Mouse (Mus musculus): ENCODE results near the gene 2010111I01Rik. TPM values are rescaled to one million over a fixed set of nuclear protein-coding genes. Genes with fewer than 3 reads are reported as not detected.
A peak's percentile ranks its signal among the peaks of the same experiment; 100 is the strongest.

2010111I01Rik gene
- total and polyA plus RNA-seq, 3 experiments: 13.3 to 19.8 (median 14.4) TPM

- DNase-seq (ENCODE audit: extremely low read depth): no peak
- H3K79me2 ChIP-seq (replicated peaks; ENCODE audit: control insufficient read depth, extremely low read depth, insufficient read depth, poor library complexity, severe bottlenecking): no peaks in the 10 kb centered on the region
- no peaks in the 10 kb centered on the region for H3K27me3 ChIP-seq (replicated peaks)
- no peaks in the 10 kb centered on the region for H3K9me3 ChIP-seq (replicated peaks; ENCODE audit: low read length)
- in situ Hi-C loops (cut with MboI; ENCODE audit: low pct_ligation_motif_present, low pct_unique_long_range_greater_than_20kb, low sequenced_read_pairs) (no loop called here), dilution Hi-C loops (cut with MboI; ENCODE audit: extremely low pct_ligation_motif_present, extremely low pct_unique_long_range_greater_than_20kb, low sequenced_read_pairs) (no loop called here)
- H3K36me3 ChIP-seq (replicated peaks in 1 of 2; ENCODE audit: control insufficient read depth in 1 of 2, insufficient read depth in 1 of 2, low read length in 1 of 2): no peaks in the 10 kb centered on the region
- H3K4me2 ChIP-seq (ENCODE audit: insufficient read depth, low read depth, poor library complexity, severe bottlenecking): no peak overlapping the region
- H3K27ac ChIP-seq (ENCODE audit: insufficient read depth, low read depth): no peak overlapping the region
- no peaks in the 10 kb centered on the region for H3K4me1 ChIP-seq (ENCODE audit: control insufficient read depth in 1 of 2, insufficient read depth in 2 of 2)
- no peak for TF ChIP-seq MAZ (IDR thresholded peaks at IDR 0.05; ENCODE audit: low read depth, low read length)
- TF ChIP-seq NELFE (IDR thresholded peaks at IDR 0.05; ENCODE audit: low read depth, low read length): no peak
- no peak for TF ChIP-seq PAX5 (IDR thresholded peaks at IDR 0.05; ENCODE audit: low read length)
- no peak for TF ChIP-seq IRF4 (IDR thresholded peaks at IDR 0.05; ENCODE audit: low read depth, low read length)
- TF ChIP-seq SIN3A (IDR thresholded peaks at IDR 0.05; ENCODE audit: low read length): no peak
- TF ChIP-seq SMC3 (IDR thresholded peaks at IDR 0.05; ENCODE audit: low read depth, low read length): no peak
- TF ChIP-seq CHD2 (IDR thresholded peaks at IDR 0.05; ENCODE audit: low read length): no peak
- no peak for TF ChIP-seq POLR2A (IDR thresholded peaks at IDR 0.05; ENCODE audit: low read depth, low read length)
- TF ChIP-seq ZNF384 (IDR thresholded peaks at IDR 0.05; ENCODE audit: low read depth, low read length): no peak
- no peak for TF ChIP-seq MXI1 (IDR thresholded peaks at IDR 0.05; ENCODE audit: low read depth, low read length)
- TF ChIP-seq MAX (IDR thresholded peaks at IDR 0.05; ENCODE audit: low read length): no peak
- no peak for TF ChIP-seq MYC (IDR thresholded peaks at IDR 0.05; ENCODE audit: low read depth, low read length)
- no peak for TF ChIP-seq USF2 (conservative IDR thresholded peaks at IDR 0.05; ENCODE audit: low read depth, low read length)
- no peak for TF ChIP-seq TCF12 (IDR thresholded peaks at IDR 0.05; ENCODE audit: low read depth, low read length)
- no peak for TF ChIP-seq JUN (IDR thresholded peaks at IDR 0.05; ENCODE audit: insufficient read depth, low read depth, low read length)
- TF ChIP-seq NRF1 (IDR thresholded peaks at IDR 0.05; ENCODE audit: low read depth, low read length): no peak
- TF ChIP-seq USF1 (IDR thresholded peaks at IDR 0.05; ENCODE audit: low read depth, low read length): no peak
- TF ChIP-seq ETS1 (conservative IDR thresholded peaks at IDR 0.05; ENCODE audit: low read depth, low read length): no peak
- TF ChIP-seq GABPA (IDR thresholded peaks at IDR 0.05; ENCODE audit: insufficient replicate concordance, low read depth, low read length): no peak
- TF ChIP-seq ZKSCAN1 (IDR thresholded peaks at IDR 0.05; ENCODE audit: borderline replicate concordance, low read depth, low read length): no peak
- no peak overlapping the region for H3K4me3 ChIP-seq (replicated peaks in 1 of 3; ENCODE audit: low read depth in 2 of 3, low read length in 2 of 3, poor library complexity in 1 of 3)
- no peak overlapping the region for H3K9ac ChIP-seq (ENCODE audit: insufficient read depth, low read depth)
Observed at GRCm38 (mm10) chr13:62922645-62923044, 42.0 kb upstream of the 2010111I01Rik start.

- H3K9me3 ChIP-seq (replicated peaks; ENCODE audit: low read length): no peaks in the 10 kb centered on the region
- H3K27me3 ChIP-seq (replicated peaks): no peaks in the 10 kb centered on the region
- no peak overlapping the region for H3K9ac ChIP-seq (ENCODE audit: insufficient read depth, low read depth)
- TF ChIP-seq BHLHE40 (IDR thresholded peaks at IDR 0.05; ENCODE audit: low read depth, low read length) (0 out of 2 replicates have a peak, but pooled peaks have one; percentile 9), JUN (IDR thresholded peaks at IDR 0.05; ENCODE audit: insufficient read depth, low read depth, low read length) (no peak), MAX (IDR thresholded peaks at IDR 0.05; ENCODE audit: low read length) (no peak), MEF2A (IDR thresholded peaks at IDR 0.05; ENCODE audit: borderline replicate concordance, low read depth, low read length) (no peak)
- DNase-seq (ENCODE audit: extremely low read depth): no peak
- no peaks in the 10 kb centered on the region for H3K36me3 ChIP-seq (replicated peaks in 1 of 2; ENCODE audit: control insufficient read depth in 1 of 2, insufficient read depth in 1 of 2, low read length in 1 of 2)
- in situ Hi-C loops (cut with MboI; ENCODE audit: low pct_ligation_motif_present, low pct_unique_long_range_greater_than_20kb, low sequenced_read_pairs): no loop called here
- H3K79me2 ChIP-seq (replicated peaks; ENCODE audit: control insufficient read depth, extremely low read depth, insufficient read depth, poor library complexity, severe bottlenecking): no peaks in the 10 kb centered on the region
- no peaks in the 10 kb centered on the region for H3K4me1 ChIP-seq (ENCODE audit: control insufficient read depth in 1 of 2, insufficient read depth in 2 of 2)
- H3K4me3 ChIP-seq (replicated peaks in 1 of 3; ENCODE audit: low read depth in 2 of 3, low read length in 2 of 3, poor library complexity in 1 of 3): no peak overlapping the region
- dilution Hi-C loops (cut with MboI; ENCODE audit: extremely low pct_ligation_motif_present, extremely low pct_unique_long_range_greater_than_20kb, low sequenced_read_pairs): no loop called here
- no peak overlapping the region for H3K27ac ChIP-seq (ENCODE audit: insufficient read depth, low read depth)
- H3K4me2 ChIP-seq (ENCODE audit: insufficient read depth, low read depth, poor library complexity, severe bottlenecking): no peak overlapping the region
Observed at GRCm38 (mm10) chr13:62923182-62923581, 41.5 kb upstream of the 2010111I01Rik start.

Measured in CH12.LX (cell line).